Mouse (Mus musculus) olfactory bulb, adult 2 months (tissue): ENCODE results near the gene Rbms2. TPM values are rescaled to one million over a fixed set of nuclear protein-coding genes. Genes with fewer than 3 reads are reported as not detected.
A peak's percentile ranks its signal among the peaks of the same experiment; 100 is the strongest.

Experiments used
- H3K27ac ChIP-seq: fragments of 200-500 bp; 2 replicates; pipeline ENCODE4 v1.5.1; 2012; ENCODE audit warnings: low read depth, low read length; ENCODE audit not compliant: insufficient read depth
- H3K4me1 ChIP-seq: fragments of 200-500 bp; 2 replicates; pipeline ENCODE4 v1.6.1; 2012; ENCODE audit warnings: low read length; ENCODE audit not compliant: control insufficient read depth, insufficient read depth
- H3K4me3 ChIP-seq: fragments of 200-500 bp; 2 replicates; pipeline ENCODE4 v1.5.1; 2012; ENCODE audit warnings: mild to moderate bottlenecking, low read depth, low read length, moderate library complexity; ENCODE audit not compliant: insufficient read depth
- CTCF ChIP-seq: fragments of 200-500 bp; IDR thresholded peaks from 2 replicates; pipeline ENCODE4 v1.5.1; 2012; ENCODE audit warnings: low read depth, mild to moderate bottlenecking, low read length, moderate library complexity; ENCODE audit not compliant: insufficient read depth
- POLR2A ChIP-seq: fragments of 200-500 bp; IDR thresholded peaks from 2 replicates; pipeline ENCODE4 v1.6.1; 2012; ENCODE audit warnings: mild to moderate bottlenecking, low read depth, low read length, moderate library complexity; ENCODE audit not compliant: insufficient read depth
- WGBS: fragments of 180-500 bp; shearing (Covaris S2); methylation state at CpG from one replicate; pipeline ENCODE4 v1.1.7; 2018; 5-methylcytosine and 5-hydroxymethylcytosine counted together
- polyA plus RNA-seq: library from polyadenylated mRNA; stranded (reverse); fragments of >200 nt; gene quantifications from 2 replicates; pipeline ENCODE4 v1.2.4, GENCODE M21; 2012; ENCODE audit warnings: low replicate concordance; ENCODE audit not compliant: missing spikeins, insufficient read depth, insufficient read length

Rbms2 gene
- polyA plus RNA-seq, 1 experiment, result not detected

DNA sequence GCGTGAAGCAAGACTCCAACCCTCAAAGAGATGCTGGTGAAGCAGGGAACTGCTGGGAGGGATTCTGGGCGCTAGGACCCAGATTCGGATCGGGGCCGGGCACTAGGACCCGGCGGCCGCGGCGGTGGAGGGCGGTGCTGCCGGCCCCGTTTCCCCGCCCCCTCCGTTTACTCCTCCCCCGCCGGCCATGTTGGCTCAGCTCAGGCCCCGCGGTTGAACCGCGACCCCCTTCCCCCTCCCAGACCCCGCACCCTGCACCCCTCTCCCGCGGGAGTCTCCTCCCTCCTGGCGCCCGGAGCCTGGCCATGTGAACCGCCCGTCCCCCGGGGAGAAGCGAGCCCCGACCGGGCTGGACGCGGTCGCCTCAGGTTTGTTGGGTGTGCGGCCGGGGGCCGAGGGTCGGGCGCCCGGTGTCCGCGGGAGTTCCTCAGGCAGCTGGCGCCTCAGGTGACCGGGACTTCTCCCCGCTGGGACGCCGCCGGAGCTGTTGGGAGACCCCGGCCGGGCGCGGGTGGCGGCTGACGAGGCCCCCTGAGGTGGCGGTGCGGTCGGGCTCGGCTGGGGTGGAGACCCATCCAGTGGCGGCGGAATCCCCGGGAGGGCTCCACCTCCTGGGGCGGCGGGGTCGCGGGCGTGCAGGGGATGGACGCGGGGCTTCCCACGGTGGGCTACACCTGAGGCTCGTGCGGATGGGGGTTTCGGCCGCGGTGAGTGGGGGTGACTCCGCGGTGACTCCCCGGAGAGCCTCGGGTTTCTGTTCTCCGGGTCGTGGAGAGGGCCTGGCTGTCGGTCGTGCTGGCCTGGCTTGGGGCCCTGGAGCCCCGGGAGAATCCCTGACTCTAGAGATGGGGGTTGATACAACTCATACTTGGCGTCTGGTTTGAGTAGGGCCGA is 83.2 kb downstream of the Rbms2 start:
- under 1% methylated on average over 85 of the region's 86 CpGs for WGBS
- Histone ChIP-seq H3K27ac (no peak overlapping the region; the same call in 1 of the 2 replicates), H3K4me1 (peaks cover 21% of the 10 kb centered on the region), H3K4me3 (peak overlapping the region; percentile 92)
- TF ChIP-seq CTCF, result no peak
- 0 out of 2 replicates have a peak, but pooled peaks have one; percentile 25 for TF ChIP-seq POLR2A

DNA sequence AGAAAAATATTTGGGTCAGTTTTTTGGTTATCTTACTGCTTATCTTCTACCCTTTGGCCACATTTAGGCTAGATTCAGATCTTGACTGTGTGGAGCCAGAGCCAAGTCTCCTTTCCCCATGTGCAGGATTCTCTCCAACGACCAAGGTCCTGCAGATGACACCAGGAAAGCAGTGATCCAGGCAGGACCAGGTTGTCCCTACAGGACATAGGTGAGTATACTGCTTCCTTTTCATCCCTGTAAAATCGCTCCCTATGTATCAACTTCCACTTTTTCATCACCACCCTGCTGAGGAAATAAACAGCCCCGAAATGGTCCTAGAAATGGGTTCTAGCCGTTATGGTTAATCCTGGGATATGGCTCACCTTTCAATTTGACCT is 83.8 kb downstream of the Rbms2 start:
- WGBS, result 27% methylated on average over 4 of the region's 4 CpGs
- Histone ChIP-seq H3K4me3 (no peak overlapping the region), H3K4me1 (peaks cover 28% of the 10 kb centered on the region), H3K27ac (no peak overlapping the region)
- no peak for TF ChIP-seq POLR2A
- TF ChIP-seq CTCF, result no peak

DNA sequence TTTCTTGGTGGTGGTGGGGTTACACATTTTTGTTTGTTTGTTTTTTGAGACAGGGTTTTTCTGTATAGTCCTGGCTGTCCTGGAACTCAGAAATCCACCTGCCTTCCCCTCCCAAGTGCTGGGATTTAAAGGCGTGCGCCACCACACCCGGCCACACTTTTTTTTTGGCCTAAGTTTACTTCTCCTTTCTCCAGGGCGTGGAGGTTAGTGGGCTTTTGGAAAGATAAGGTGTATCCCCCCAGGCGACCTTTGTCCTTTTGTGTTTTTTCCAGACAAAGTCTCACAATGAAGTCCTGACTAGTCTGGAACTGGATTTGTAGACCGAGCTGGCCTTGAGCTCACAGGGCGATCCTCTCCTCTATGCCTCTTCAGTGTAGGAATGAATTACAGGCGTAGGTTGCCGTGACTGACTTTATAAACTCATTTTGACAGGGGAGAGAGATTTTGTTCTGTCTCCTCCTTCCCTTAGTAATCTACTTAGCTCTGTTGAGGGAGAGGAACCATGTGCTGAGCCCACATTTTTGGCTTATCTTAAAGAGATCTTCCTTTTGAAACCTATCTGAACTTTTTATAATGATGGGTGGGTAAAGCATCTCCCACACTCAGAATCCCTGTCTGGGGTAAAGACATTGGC is 85.0 kb downstream of the Rbms2 start:
- Histone ChIP-seq H3K27ac (no peak overlapping the region), H3K4me3 (no peak overlapping the region), H3K4me1 (peaks cover 28% of the 10 kb centered on the region)
- TF ChIP-seq POLR2A (no peak), CTCF (no peak)
- 65% methylated on average over 9 of the region's 9 CpGs for WGBS

GRCm38 (mm10) chr10:128094340-128094968 is 85.6 kb downstream of the Rbms2 start:
- 12% methylated on average over 19 of the region's 19 CpGs for WGBS
- H3K4me3 ChIP-seq, result peak overlapping the region; percentile 7; the same call in 1 of the 2 replicates
- peaks cover 28% of the 10 kb centered on the region for H3K4me1 ChIP-seq
- no peak for TF ChIP-seq CTCF
- TF ChIP-seq POLR2A, result no peak
- 0 out of 2 replicates have a peak overlapping the region, but pooled peaks have one; percentile 29 for H3K27ac ChIP-seq

DNA sequence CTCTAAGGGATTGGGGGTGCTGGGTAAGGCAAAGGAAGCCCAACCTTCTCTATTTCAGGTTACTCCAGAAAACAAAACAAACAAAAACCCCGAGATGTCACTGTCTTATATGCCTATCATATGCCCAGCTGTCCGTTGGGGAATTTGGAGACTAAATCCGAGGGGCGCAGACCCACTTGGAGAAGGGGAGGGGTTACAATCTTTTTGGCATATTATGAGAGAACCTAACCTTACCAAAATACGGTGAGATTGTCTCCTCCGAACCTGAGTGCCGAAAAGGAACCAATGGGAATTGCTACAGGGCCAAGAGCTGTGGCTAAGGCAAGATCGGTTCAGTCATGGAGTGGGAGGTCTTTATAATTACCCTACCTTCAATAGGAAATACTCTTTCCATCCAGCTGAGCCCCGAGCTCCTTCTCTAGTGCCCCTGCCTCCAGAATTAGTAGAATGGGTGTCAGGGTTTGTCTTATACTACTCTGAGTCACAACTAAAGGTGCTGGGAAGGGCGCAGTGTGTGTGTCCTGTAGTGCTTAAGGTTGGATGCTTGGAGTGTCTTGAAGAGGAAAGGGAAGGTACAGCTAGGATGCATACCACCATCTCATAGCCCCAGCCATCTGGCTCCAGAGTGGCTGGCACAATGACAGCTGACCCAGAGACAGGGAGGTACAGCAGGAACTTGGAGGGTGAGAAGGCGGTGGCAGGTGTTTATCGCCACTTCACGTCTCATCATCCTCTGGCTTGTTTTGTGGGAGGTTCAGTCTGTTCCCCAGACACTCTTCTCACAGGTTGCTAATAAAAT is 86.4 kb downstream of the Rbms2 start:
- WGBS, result 19% methylated on average over 13 of the region's 13 CpGs
- H3K4me1 ChIP-seq, result peaks cover 25% of the 10 kb centered on the region
- TF ChIP-seq POLR2A (no peak), CTCF (no peak)

GRCm38 (mm10) chr10:128092506-128093495 is 87.3 kb downstream of the Rbms2 start:
- TF ChIP-seq POLR2A, result 0 out of 2 replicates have a peak, but pooled peaks have one; percentile 22
- TF ChIP-seq CTCF, result no peak
- peaks cover 24% of the 10 kb centered on the region for H3K4me1 ChIP-seq
- under 1% methylated on average over 78 of the region's 88 CpGs for WGBS
- H3K4me3 ChIP-seq, result peak overlapping the region; percentile 98
- H3K27ac ChIP-seq, result peak overlapping the region; percentile 96

More for the DNA sequence above, 86.4 kb downstream of the Rbms2 start:
- peak overlapping the region; percentile 98 for H3K4me3 ChIP-seq
- H3K27ac ChIP-seq, result peak overlapping the region; percentile 96
